Mouse (Mus musculus): ENCODE measurements around the gene Pnpla5.

DNA sequence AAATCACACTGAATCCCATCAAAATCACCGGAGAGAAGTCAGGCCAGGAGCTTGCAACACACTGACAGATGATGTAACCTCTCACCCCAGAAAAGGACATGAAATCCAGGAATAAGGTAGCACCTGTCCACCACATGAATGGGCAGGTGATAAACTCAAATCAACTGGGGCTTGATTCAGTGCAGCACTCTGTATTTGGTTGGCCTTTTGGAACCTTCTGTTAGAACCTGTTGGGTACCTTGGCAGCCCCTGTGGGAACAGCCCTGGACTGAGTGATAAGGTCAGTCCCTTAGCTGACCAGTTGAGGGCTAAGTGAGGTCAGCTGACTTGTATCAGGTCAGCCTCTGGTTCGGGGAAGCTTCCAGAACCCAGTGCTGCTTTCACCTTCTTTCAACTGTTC is 33.2 kb upstream of the Pnpla5 start:
- TF ChIP-seq POLR2A (IDR thresholded peaks at IDR 0.05; ENCODE audit: low read depth, low read length) (no peak), CTCF (conservative IDR thresholded peaks at IDR 0.05; ENCODE audit: insufficient read depth, insufficient read length, low read depth, low read length) (no peak)

Measured in kidney, adult 2 months (tissue).